Mouse (Mus musculus) liver, adult (tissue): ENCODE data around the gene Ntn4.

ENCODE experiments used
- GATA4 ChIP-seq: IDR thresholded peaks from 2 replicates; pipeline ENCODE4 v1.6.1; 2014; ENCODE audit warnings: mild to moderate bottlenecking, low read length; ENCODE audit not compliant: insufficient replicate concordance

Ntn4 gene

GRCm38 (mm10) chr10:93688306-93689171, 48.1 kb downstream of the Ntn4 start:
- TF ChIP-seq GATA4: no peak

- TF ChIP-seq GATA4: no peak
Observed at GRCm38 (mm10) chr10:93691344-93691743, 50.9 kb downstream of the Ntn4 start.

GRCm38 (mm10) chr10:93695043-93695791, 54.7 kb downstream of the Ntn4 start:
- no peak for TF ChIP-seq GATA4

GRCm38 (mm10) chr10:93696001-93696400, 55.5 kb downstream of the Ntn4 start:
- TF ChIP-seq GATA4: no peak

- TF ChIP-seq GATA4: no peak
Observed at GRCm38 (mm10) chr10:93697866-93698483, 57.5 kb downstream of the Ntn4 start.

GRCm38 (mm10) chr10:93699689-93700478, 59.4 kb downstream of the Ntn4 start:
- no peak for TF ChIP-seq GATA4

- TF ChIP-seq GATA4: no peak
Observed at GRCm38 (mm10) chr10:93700589-93701363, 60.3 kb downstream of the Ntn4 start.

GRCm38 (mm10) chr10:93703946-93704345, 63.5 kb downstream of the Ntn4 start:
- no peak for TF ChIP-seq GATA4

- no peak for TF ChIP-seq GATA4
Observed at GRCm38 (mm10) chr10:93707149-93708075, 66.9 kb downstream of the Ntn4 start.

- TF ChIP-seq GATA4: no peak
Observed at GRCm38 (mm10) chr10:93708076-93708473, 67.6 kb downstream of the Ntn4 start.

GRCm38 (mm10) chr10:93708515-93708914, 68.0 kb downstream of the Ntn4 start:
- no peak for TF ChIP-seq GATA4

- no peak for TF ChIP-seq GATA4
Observed at GRCm38 (mm10) chr10:93709536-93709935, 69.1 kb downstream of the Ntn4 start.
